Mouse (Mus musculus): ENCODE results near the gene Adamts4. TPM values are rescaled to one million over a fixed set of nuclear protein-coding genes. Genes with fewer than 3 reads are reported as not detected.

The Adamts4 gene
- total RNA-seq, 2 experiments from 2014 or later: 4.3 to 4.5 TPM

- no peak for DNase-seq (ENCODE audit: low spot score in 2 of 2)
Measured at GRCm38 (mm10) chr1:171276110-171276748, 26.0 kb downstream of the Adamts4 start.

GRCm38 (mm10) chr1:171277736-171278135 is 27.5 kb downstream of the Adamts4 start:
- no peak for DNase-seq (ENCODE audit: low spot score in 2 of 2)

- no peak for DNase-seq (ENCODE audit: low spot score in 2 of 2)
Measured at GRCm38 (mm10) chr1:171278436-171278835, 28.2 kb downstream of the Adamts4 start.

GRCm38 (mm10) chr1:171279012-171279705 is 28.9 kb downstream of the Adamts4 start:
- DNase-seq (ENCODE audit: low spot score in 2 of 2): no peak

- DNase-seq (ENCODE audit: low spot score in 2 of 2): no peak
Measured at GRCm38 (mm10) chr1:171279721-171280120, 29.5 kb downstream of the Adamts4 start.

- no peak for DNase-seq (ENCODE audit: low spot score in 2 of 2)
Measured at GRCm38 (mm10) chr1:171280250-171280915, 30.2 kb downstream of the Adamts4 start.

GRCm38 (mm10) chr1:171280916-171281527 is 30.8 kb downstream of the Adamts4 start, which contains the start of gene Ppox:
Gene Ppox (minus strand): TSS chr1:171281186.
- peak; percentile 41 to 82 for DNase-seq (ENCODE audit: low spot score in 2 of 2)

GRCm38 (mm10) chr1:171281528-171281923 is 31.3 kb downstream of the Adamts4 start:
- DNase-seq (ENCODE audit: low spot score in 2 of 2): peak; percentile 59 to 71

GRCm38 (mm10) chr1:171282086-171282805 is 32.0 kb downstream of the Adamts4 start:
- DNase-seq (ENCODE audit: low spot score in 2 of 2): no peak

GRCm38 (mm10) chr1:171283188-171284160 is 33.3 kb downstream of the Adamts4 start:
- no peak for DNase-seq (ENCODE audit: low spot score in 2 of 2)

GRCm38 (mm10) chr1:171284491-171284890 is 34.3 kb downstream of the Adamts4 start:
- no peak for DNase-seq (ENCODE audit: low spot score in 2 of 2)

- DNase-seq (ENCODE audit: low spot score in 2 of 2): no peak
Measured at GRCm38 (mm10) chr1:171285096-171285892, 35.1 kb downstream of the Adamts4 start.

GRCm38 (mm10) chr1:171286517-171286916 is 36.3 kb downstream of the Adamts4 start:
- no peak for DNase-seq (ENCODE audit: low spot score in 2 of 2)

- peak; percentile 86 to 88 for DNase-seq (ENCODE audit: low spot score in 2 of 2)
Measured at GRCm38 (mm10) chr1:171287136-171288081, 37.2 kb downstream of the Adamts4 start, which contains the start of gene Usp21. Gene Usp21 (minus strand): TSS chr1:171287991.

GRCm38 (mm10) chr1:171288328-171288727 is 38.1 kb downstream of the Adamts4 start:
- DNase-seq (ENCODE audit: low spot score in 2 of 2): no peak

GRCm38 (mm10) chr1:171293351-171293750 is 43.1 kb downstream of the Adamts4 start:
- DNase-seq (ENCODE audit: low spot score in 2 of 2): no peak

GRCm38 (mm10) chr1:171293906-171294297 is 43.7 kb downstream of the Adamts4 start:
- DNase-seq (ENCODE audit: low spot score in 2 of 2): no peak
